11 mouse cellular contexts compared by ENCODE assay signal in genomic region chr12:117479680-117480079, GRCm38 (mm10). TPM values are rescaled to one million over a fixed set of nuclear protein-coding genes. Genes with fewer than 3 reads are reported as not detected.
DNase-seq lines count a peak whose midpoint lies in the region; ATAC-seq and TF ChIP-seq lines count a peak whose summit lies in the region.
"Had no signal": no experiment of that assay in that cellular context is flagged by ENCODE, and none has a peak within 500 bp of the region (broad histone marks: within the 10 kb centered on the region; RNA-seq: fewer than 3 reads in every experiment).

No protein-coding gene starts in this region.

- H3K4me1 ChIP-seq in forebrain, embryonic 10.5 days: peaks cover 26% of the 10 kb centered on the region
- no peaks in the 10 kb centered on the region for H3K4me1 ChIP-seq in forebrain, postnatal 0 days (ENCODE audit: insufficient read depth)
- H3K4me1 ChIP-seq in kidney, embryonic 15.5 days: peaks cover 9% of the 10 kb centered on the region
- peaks cover 6% of the 10 kb centered on the region for H3K4me1 ChIP-seq in liver, postnatal 0 days (ENCODE audit: insufficient read depth)
- H3K4me1 ChIP-seq in neural tube, embryonic 15.5 days: no peaks in the 10 kb centered on the region

- H3K4me2 ChIP-seq in forebrain, postnatal 0 days (ENCODE audit: low read depth): no peak overlapping the region
- no peak overlapping the region for H3K4me2 ChIP-seq in kidney, embryonic 15.5 days
- H3K4me2 ChIP-seq in liver, postnatal 0 days (ENCODE audit: low read depth, low read length): no peak overlapping the region
- no peak overlapping the region for H3K4me2 ChIP-seq in neural tube, embryonic 15.5 days

- no peak for TF ChIP-seq CTCF in forebrain, postnatal 0 days (IDR thresholded peaks at IDR 0.05; ENCODE audit: low read depth)
- TF ChIP-seq CTCF in liver, postnatal 0 days (IDR thresholded peaks at IDR 0.05; ENCODE audit: low read depth): no peak

- H3K27me3 ChIP-seq in forebrain, embryonic 10.5 days (ENCODE audit: poor library complexity, severe bottlenecking): peaks cover 5% of the 10 kb centered on the region; the same call in 1 of the 2 replicates
- no peaks in the 10 kb centered on the region for H3K27me3 ChIP-seq in forebrain, postnatal 0 days (ENCODE audit: insufficient read depth, low read length)
- H3K27me3 ChIP-seq in kidney, embryonic 15.5 days: no peaks in the 10 kb centered on the region
- H3K27me3 ChIP-seq in liver, postnatal 0 days (ENCODE audit: insufficient read depth, low read length): no peaks in the 10 kb centered on the region
- H3K27me3 ChIP-seq in neural tube, embryonic 15.5 days (replicated peaks): no peaks in the 10 kb centered on the region

- no peak for TF ChIP-seq EP300 in liver, postnatal 0 days (IDR thresholded peaks at IDR 0.05; ENCODE audit: low read depth)

- H3K27ac ChIP-seq in forebrain, embryonic 10.5 days: peak overlapping the region; percentile 52
- no peak overlapping the region for H3K27ac ChIP-seq in forebrain, postnatal 0 days (ENCODE audit: low read depth, low read length)
- peak overlapping the region; percentile 51; the same call in 1 of the 2 replicates for H3K27ac ChIP-seq in kidney, embryonic 15.5 days
- H3K27ac ChIP-seq in liver, postnatal 0 days (ENCODE audit: low read depth): no peak overlapping the region
- no peak overlapping the region for H3K27ac ChIP-seq in neural tube, embryonic 15.5 days (replicated peaks)
- H3K27ac ChIP-seq: kidney, postnatal 0 days; left cerebral cortex, adult 2 months had no signal

- no peak for DNase-seq in forebrain, embryonic 10.5 days (ENCODE audit: extremely low spot score, low spot score)
- DNase-seq in forebrain, postnatal 0 days: no peak
- no peak for DNase-seq in kidney, adult 9 months
- DNase-seq in liver, postnatal 0 days: no peak
- no peak for DNase-seq in spleen, adult 12 weeks (ENCODE audit: low spot score)
- DNase-seq: thymus, adult 2 months had no signal

- H3K4me3 ChIP-seq in forebrain, embryonic 10.5 days: no peak overlapping the region
- H3K4me3 ChIP-seq in forebrain, postnatal 0 days (ENCODE audit: low read depth, low read length): no peak overlapping the region
- no peak overlapping the region for H3K4me3 ChIP-seq in kidney, embryonic 15.5 days (replicated peaks)
- H3K4me3 ChIP-seq in liver, postnatal 0 days (ENCODE audit: low read depth, low read length): no peak overlapping the region
- H3K4me3 ChIP-seq in neural tube, embryonic 15.5 days (replicated peaks): no peak overlapping the region
- H3K4me3 ChIP-seq: left cerebral cortex, adult 2 months had no signal

- 81% methylated on average over 7 of the region's 7 CpGs for WGBS in forebrain, embryonic 10.5 days
- WGBS in forebrain, postnatal 0 days: 79% methylated on average over 7 of the region's 7 CpGs
- WGBS in kidney, embryonic 15.5 days: 59% methylated on average over 7 of the region's 7 CpGs
- WGBS in liver, postnatal 0 days (ENCODE audit: insufficient replicate concordance): 24% methylated on average over 7 of the region's 7 CpGs
- 85% methylated on average over 7 of the region's 7 CpGs for WGBS in neural tube, embryonic 15.5 days

- no peak for ATAC-seq in forebrain, postnatal 0 days
- ATAC-seq in kidney, embryonic 15.5 days (replicated peaks; ENCODE audit: low FRiP score): peak; percentile 25; the same call in 1 of the 2 replicates
- ATAC-seq in common myeloid progenitor, adult 5-6 weeks (replicated peaks; ENCODE audit: low read depth, poor library complexity, severe bottlenecking): peak; percentile 46
- peak; percentile 15; the same call in 1 of the 2 replicates for ATAC-seq in liver, postnatal 0 days
- ATAC-seq in neural tube, embryonic 15.5 days (ENCODE audit: low FRiP score): no peak

- H3K36me3 ChIP-seq in forebrain, embryonic 10.5 days (replicated peaks): no peaks in the 10 kb centered on the region
- H3K36me3 ChIP-seq in forebrain, postnatal 0 days (ENCODE audit: insufficient read depth): no peaks in the 10 kb centered on the region
- H3K36me3 ChIP-seq in kidney, embryonic 15.5 days: no peaks in the 10 kb centered on the region
- H3K36me3 ChIP-seq in liver, postnatal 0 days (replicated peaks; ENCODE audit: insufficient read depth, low read length): no peaks in the 10 kb centered on the region
- no peaks in the 10 kb centered on the region for H3K36me3 ChIP-seq in neural tube, embryonic 15.5 days

- H3K9ac ChIP-seq in forebrain, postnatal 0 days: no peak overlapping the region
- H3K9ac ChIP-seq in kidney, embryonic 15.5 days: no peak overlapping the region
- no peak overlapping the region for H3K9ac ChIP-seq in liver, postnatal 0 days (replicated peaks)
- no peak overlapping the region for H3K9ac ChIP-seq in neural tube, embryonic 15.5 days (replicated peaks)

- H3K9me3 ChIP-seq in forebrain, embryonic 10.5 days: no peaks in the 10 kb centered on the region
- no peaks in the 10 kb centered on the region for H3K9me3 ChIP-seq in forebrain, postnatal 0 days (ENCODE audit: low read length)
- no peaks in the 10 kb centered on the region for H3K9me3 ChIP-seq in kidney, embryonic 15.5 days (replicated peaks)
- H3K9me3 ChIP-seq in liver, postnatal 0 days (ENCODE audit: low read length): no peaks in the 10 kb centered on the region
- no peaks in the 10 kb centered on the region for H3K9me3 ChIP-seq in neural tube, embryonic 15.5 days (replicated peaks)

RNA-seq across cellular contexts. Expression of gene Rapgef5, which starts 36.6 kb away (rescaled TPM):
- polyA plus RNA-seq in forebrain, embryonic 10.5 days (2016; fragmentation: Nextera tagmentation; extraction: Ambion mirVana): 6.2 and 6.5 TPM in 2 replicates
- 60.9 and 82.5 TPM in 2 replicates for total RNA-seq in forebrain, postnatal 0 days (2014; rRNA removed)
- 24.5 and 30.5 TPM in 2 replicates for polyA plus RNA-seq in forebrain, postnatal 0 days (2015; fragmentation: Nextera tagmentation; extraction: Ambion mirVana)
- polyA plus RNA-seq in kidney, embryonic 15.5 days (2015; fragmentation: Nextera tagmentation; extraction: Ambion mirVana): 14.2 and 15.1 TPM in 2 replicates
- 3.3 and 4.8 TPM in 2 replicates for total RNA-seq in common myeloid progenitor, adult 5-6 weeks (2017)
- polyA plus RNA-seq in liver, postnatal 0 days (2015; fragmentation: Nextera tagmentation; extraction: Ambion mirVana): 2.1 and 2.2 TPM in 2 replicates
- 26.5 and 31.7 TPM in 2 replicates for polyA plus RNA-seq in neural tube, embryonic 15.5 days (2015; fragmentation: Nextera tagmentation; extraction: Ambion mirVana)

Comparison
In these comparisons a context has a peak if more than half of its experiments do, and no peak if none do; other contexts are left out.
1. H3K27ac ChIP-seq: peak in forebrain, embryonic 10.5 days (single experiment) and kidney, embryonic 15.5 days (single experiment); none in forebrain, postnatal 0 days (single experiment), liver, postnatal 0 days (single experiment) and neural tube, embryonic 15.5 days (single experiment).
2. ATAC-seq: peak in kidney, embryonic 15.5 days (single experiment), common myeloid progenitor, adult 5-6 weeks (single experiment) and liver, postnatal 0 days (single experiment); none in forebrain, postnatal 0 days (single experiment) and neural tube, embryonic 15.5 days (single experiment).